Mouse (Mus musculus) hindbrain, embryonic 15.5 days (tissue): ENCODE measurements around the gene Ccdc38. TPM values are rescaled to one million over a fixed set of nuclear protein-coding genes. Genes with fewer than 3 reads are reported as not detected.

Experiments
- ATAC-seq: fragments of 200-750 bp; cut with Nextera tagmentation; 2 replicates; pipeline ENCODE4 v1.8.0; 2017; ENCODE audit warnings: low read depth, moderate number of reproducible peaks, moderate TSS enrichment; ENCODE audit not compliant: low FRiP score
- H3K27ac ChIP-seq: fragments of 300-500 bp; sonication (generic); replicated peaks from 2 replicates; pipeline ENCODE4 v1.5.1; 2015; ENCODE audit warnings: mild to moderate bottlenecking, inconsistent platforms
- H3K27me3 ChIP-seq: fragments of 300-500 bp; sonication (generic); 2 replicates; pipeline ENCODE4 v1.6.1; 2015; ENCODE audit warnings: control low read depth, inconsistent platforms
- H3K36me3 ChIP-seq: fragments of 300-500 bp; sonication (generic); 2 replicates; pipeline ENCODE4 v1.6.1; 2015; ENCODE audit warnings: control low read depth, inconsistent platforms
- H3K4me1 ChIP-seq: fragments of 300-500 bp; sonication (generic); replicated peaks from 2 replicates; pipeline ENCODE4 v1.6.1; 2015; ENCODE audit warnings: control low read depth, inconsistent platforms
- H3K4me2 ChIP-seq: fragments of 300-500 bp; sonication (generic); 2 replicates; pipeline ENCODE4 v1.6.1; 2015; ENCODE audit warnings: moderate library complexity, mild to moderate bottlenecking, inconsistent platforms
- H3K4me3 ChIP-seq: fragments of 300-500 bp; sonication (generic); 2 replicates; pipeline ENCODE4 v1.5.1; 2015; ENCODE audit warnings: mild to moderate bottlenecking, inconsistent platforms
- H3K9ac ChIP-seq: fragments of 300-500 bp; sonication (generic); 2 replicates; pipeline ENCODE4 v1.6.1; 2015; ENCODE audit warnings: inconsistent platforms
- H3K9me3 ChIP-seq: fragments of 300-500 bp; sonication (generic); 2 replicates; pipeline ENCODE4 v1.6.1; 2016; ENCODE audit warnings: control low read depth, inconsistent platforms
- WGBS: fragments of 180-500 bp; shearing (Covaris S2); methylation state at CpG from one replicate; pipeline ENCODE4 v1.1.7; 2015; 5-methylcytosine and 5-hydroxymethylcytosine counted together
- polyA plus RNA-seq: library from polyadenylated mRNA; unstranded; fragments of >200 nt; fragmentation: Nextera tagmentation; extraction: Ambion mirVana; gene quantifications from 2 replicates; pipeline ENCODE4 v1.2.1, GENCODE M21; 2015

Ccdc38 gene
- polyA plus RNA-seq, 1 experiment from 2014 or later = 0.39 TPM

DNA sequence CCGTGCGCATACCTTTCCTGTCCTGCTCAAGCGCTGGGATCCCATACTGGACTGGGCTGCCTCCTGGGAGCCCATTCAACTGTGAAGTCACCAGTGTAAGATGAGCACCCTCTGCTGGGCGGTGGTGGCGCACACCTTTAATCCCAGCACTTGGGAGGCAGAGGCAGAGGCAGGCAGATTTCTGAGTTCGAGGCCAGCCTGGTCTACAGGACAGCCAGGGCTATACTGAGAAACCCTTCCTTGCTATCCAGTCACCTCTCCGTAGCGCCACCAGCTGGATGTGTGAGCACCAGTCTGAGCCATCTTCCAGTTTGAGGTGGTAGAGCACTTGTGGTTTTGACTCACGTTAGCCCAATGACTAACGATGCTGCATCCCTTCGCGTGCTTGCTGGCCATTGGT, 52.0 kb downstream of the Ccdc38 start:
- Histone ChIP-seq H3K4me3 (no peak overlapping the region), H3K4me1 (peaks cover 18% of the 10 kb centered on the region), H3K9me3 (no peaks in the 10 kb centered on the region), H3K4me2 (no peak overlapping the region), H3K9ac (no peak overlapping the region), H3K27me3 (peaks cover 3% of the 10 kb centered on the region; the same call in 1 of the 2 replicates), H3K36me3 (no peaks in the 10 kb centered on the region), H3K27ac (no peak overlapping the region)
- WGBS = 58% methylated on average over 12 of the region's 12 CpGs
- no peak for ATAC-seq

DNA sequence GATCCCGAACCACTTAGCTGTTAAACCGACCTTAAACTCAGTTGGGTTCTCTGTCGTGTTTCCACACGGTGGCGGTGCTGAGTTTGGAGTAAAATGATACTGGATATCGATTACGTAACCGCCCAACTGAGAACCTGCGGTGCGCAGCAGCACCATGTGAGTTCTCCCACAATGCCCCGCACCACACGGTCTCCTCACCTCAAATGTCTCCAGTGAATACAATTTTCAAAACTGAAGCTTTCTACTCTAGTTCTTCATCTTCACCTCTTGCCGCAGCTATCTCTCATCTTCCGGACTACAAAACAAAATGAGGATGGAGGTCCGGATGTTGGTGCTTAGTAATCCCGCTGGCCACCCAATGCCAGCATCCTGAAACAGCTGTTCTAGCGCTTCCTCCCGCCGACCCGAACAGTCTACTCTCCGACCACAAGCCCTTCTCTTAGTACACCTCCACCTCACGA, 53.6 kb downstream of the Ccdc38 start:
- WGBS = 1% methylated on average over 22 of the region's 22 CpGs
- peak overlapping the region; percentile 80 for H3K4me2 ChIP-seq
- no peaks in the 10 kb centered on the region for H3K36me3 ChIP-seq
- ATAC-seq = peak; percentile 79
- peak overlapping the region; percentile 70 for H3K27ac ChIP-seq
- H3K4me3 ChIP-seq = peak overlapping the region; percentile 45
- H3K9me3 ChIP-seq = no peaks in the 10 kb centered on the region
- H3K27me3 ChIP-seq = peaks cover 3% of the 10 kb centered on the region; the same call in 1 of the 2 replicates
- peak overlapping the region; percentile 53 for H3K9ac ChIP-seq
- peaks cover 5% of the 10 kb centered on the region for H3K4me1 ChIP-seq

DNA sequence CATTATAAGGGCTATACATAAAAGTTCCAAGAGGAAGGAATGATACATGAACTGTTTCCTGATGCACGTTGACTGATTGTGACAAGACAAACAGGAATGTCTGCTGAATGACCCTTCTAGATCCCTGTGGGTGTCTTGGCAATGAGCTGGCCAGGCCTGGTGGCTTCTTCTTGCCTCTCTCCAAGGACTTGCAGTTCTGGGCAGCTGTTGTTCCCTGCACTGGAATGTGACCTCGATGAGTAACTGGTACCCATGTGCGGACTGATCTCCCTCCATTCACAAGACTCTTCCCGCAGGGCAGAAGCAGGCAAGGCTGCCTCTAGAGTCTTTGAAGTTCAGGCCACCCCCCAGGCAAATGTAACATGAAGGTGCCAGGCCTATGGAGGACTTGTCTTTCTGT, 55.4 kb downstream of the Ccdc38 start:
- WGBS = 75% methylated on average over 4 of the region's 4 CpGs
- H3K27me3 ChIP-seq = peaks cover 3% of the 10 kb centered on the region; the same call in 1 of the 2 replicates
- no peak for ATAC-seq

DNA sequence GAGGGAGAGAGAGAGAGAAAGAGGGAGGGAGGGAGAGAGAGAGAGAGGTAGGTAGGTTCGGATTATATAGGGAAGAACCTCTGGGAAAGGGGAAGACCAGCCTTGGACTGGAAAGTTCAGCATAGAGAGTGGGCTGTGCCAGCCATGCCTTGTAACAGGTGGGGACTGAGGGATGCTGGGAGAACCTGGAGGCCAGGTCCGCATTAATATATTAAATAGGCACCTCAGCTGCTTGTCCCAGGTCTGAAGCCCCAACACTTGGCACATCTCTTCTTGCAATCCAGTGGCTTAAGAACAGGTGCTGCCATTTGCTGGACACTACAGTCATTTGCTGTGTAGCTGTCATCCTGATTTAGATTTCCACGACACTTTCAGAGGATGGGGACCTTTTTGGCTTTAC, 56.2 kb downstream of the Ccdc38 start:
- Histone ChIP-seq H3K4me2 (no peak overlapping the region), H3K27me3 (peaks cover 3% of the 10 kb centered on the region; the same call in 1 of the 2 replicates), H3K27ac (no peak overlapping the region), H3K4me3 (no peak overlapping the region), H3K9ac (no peak overlapping the region), H3K9me3 (no peaks in the 10 kb centered on the region), H3K36me3 (no peaks in the 10 kb centered on the region), H3K4me1 (no peaks in the 10 kb centered on the region)
- 80% methylated on average over 3 of the region's 3 CpGs for WGBS
- ATAC-seq = no peak

More for the DNA sequence above, 55.4 kb downstream of the Ccdc38 start:
- no peak overlapping the region for H3K27ac ChIP-seq
- no peak overlapping the region for H3K4me3 ChIP-seq
- H3K9me3 ChIP-seq = no peaks in the 10 kb centered on the region
- no peak overlapping the region for H3K9ac ChIP-seq
- no peak overlapping the region for H3K4me2 ChIP-seq
- no peaks in the 10 kb centered on the region for H3K4me1 ChIP-seq
- no peaks in the 10 kb centered on the region for H3K36me3 ChIP-seq

DNA sequence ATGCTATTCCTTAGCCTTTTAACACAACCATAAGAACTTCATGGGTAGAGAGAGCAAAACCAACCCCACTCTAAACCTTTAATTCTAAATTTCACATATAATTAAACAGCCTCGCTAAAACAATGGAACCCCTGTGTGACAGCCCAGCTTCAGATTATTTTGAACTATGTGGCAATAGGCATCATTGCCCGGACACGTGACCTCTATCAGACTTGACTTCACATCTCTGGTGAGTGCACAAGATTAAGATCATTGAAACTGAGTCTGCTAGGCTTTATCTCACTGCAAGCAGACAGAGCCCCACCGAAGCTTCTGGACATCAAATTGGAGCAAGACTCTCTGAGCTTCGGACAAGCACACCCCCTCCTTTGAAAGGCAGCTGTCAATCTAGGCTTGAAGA, 61.9 kb downstream of the Ccdc38 start:
- H3K9ac ChIP-seq = no peak overlapping the region
- 73% methylated on average over 5 of the region's 5 CpGs for WGBS
- no peak overlapping the region for H3K4me2 ChIP-seq
- ATAC-seq = no peak
- H3K4me1 ChIP-seq = no peaks in the 10 kb centered on the region
- H3K36me3 ChIP-seq = no peaks in the 10 kb centered on the region
- no peak overlapping the region for H3K27ac ChIP-seq
- H3K4me3 ChIP-seq = no peak overlapping the region
- H3K27me3 ChIP-seq = no peaks in the 10 kb centered on the region
- H3K9me3 ChIP-seq = no peaks in the 10 kb centered on the region

DNA sequence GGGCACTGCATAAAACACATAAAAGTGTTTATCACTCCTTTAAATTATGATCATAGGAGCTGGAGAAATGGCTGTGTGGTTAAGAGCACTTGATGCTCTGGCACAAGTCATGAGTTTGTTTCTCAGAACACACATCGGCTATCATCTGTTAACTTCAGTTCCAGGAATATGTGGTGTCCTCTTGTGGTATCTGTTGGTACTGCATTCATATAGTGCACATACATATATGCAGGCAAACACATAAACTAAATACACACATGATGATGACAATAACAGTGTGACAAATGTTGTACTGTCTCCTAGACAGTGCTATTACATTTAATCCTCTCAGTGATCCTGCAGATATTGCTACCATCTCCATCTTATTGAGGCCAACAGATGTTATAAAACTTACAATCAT, 62.8 kb downstream of the Ccdc38 start:
- Histone ChIP-seq H3K36me3 (no peaks in the 10 kb centered on the region), H3K4me1 (no peaks in the 10 kb centered on the region), H3K9me3 (no peaks in the 10 kb centered on the region), H3K4me2 (no peak overlapping the region), H3K9ac (no peak overlapping the region), H3K27me3 (no peaks in the 10 kb centered on the region), H3K4me3 (no peak overlapping the region), H3K27ac (no peak overlapping the region)
- WGBS = 98% methylated on average over 1 of the region's 1 CpGs
- ATAC-seq = no peak

DNA sequence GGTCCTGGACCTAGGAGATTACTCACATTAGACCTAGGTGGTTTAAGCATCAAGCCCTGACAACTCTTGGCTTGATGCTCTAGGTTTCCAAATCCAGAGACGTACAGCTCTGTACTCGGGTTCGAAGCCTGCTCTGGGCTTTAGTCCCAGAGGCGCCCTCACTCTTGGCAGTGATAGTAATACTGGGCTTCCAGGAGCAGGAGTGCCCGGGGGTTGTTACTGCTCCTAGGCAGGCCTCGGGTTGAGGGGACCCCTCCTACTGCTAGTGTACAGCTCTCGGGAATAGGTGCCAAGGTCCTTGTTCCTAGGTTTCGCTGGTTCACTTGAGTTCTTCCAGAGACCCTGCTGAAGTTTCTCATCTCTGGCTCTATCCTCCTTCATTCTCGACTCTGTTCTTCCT, 65.9 kb downstream of the Ccdc38 start:
- Histone ChIP-seq H3K9ac (no peak overlapping the region), H3K27me3 (no peaks in the 10 kb centered on the region), H3K4me3 (no peak overlapping the region), H3K4me2 (no peak overlapping the region), H3K27ac (no peak overlapping the region), H3K36me3 (no peaks in the 10 kb centered on the region), H3K4me1 (no peaks in the 10 kb centered on the region), H3K9me3 (no peaks in the 10 kb centered on the region)
- no peak for ATAC-seq
- 93% methylated on average over 9 of the region's 9 CpGs for WGBS

DNA sequence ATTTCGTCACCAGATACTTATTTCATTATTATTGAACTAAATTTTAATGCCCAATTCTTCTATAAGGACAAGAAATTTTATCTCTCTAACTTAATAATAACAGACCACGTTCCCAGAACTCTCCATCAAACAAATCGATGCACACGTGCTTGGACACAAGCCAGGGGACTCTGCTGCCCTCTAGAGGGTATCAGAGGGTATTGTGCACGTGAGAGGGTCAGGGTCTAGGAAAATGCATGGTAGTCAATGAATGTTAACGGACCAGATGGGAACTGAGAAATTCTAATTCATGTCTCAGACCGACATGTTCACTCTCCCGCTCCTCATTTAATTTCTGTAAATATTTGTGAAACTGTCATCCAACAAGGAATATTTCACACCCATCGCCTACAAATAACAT, 67.6 kb downstream of the Ccdc38 start:
- Histone ChIP-seq H3K9me3 (no peaks in the 10 kb centered on the region), H3K4me3 (no peak overlapping the region), H3K4me2 (no peak overlapping the region), H3K9ac (no peak overlapping the region), H3K27me3 (no peaks in the 10 kb centered on the region), H3K36me3 (no peaks in the 10 kb centered on the region), H3K27ac (no peak overlapping the region), H3K4me1 (0 out of 2 replicates have a peak, but pooled peaks cover 3% of the 10 kb centered on the region)
- WGBS = 52% methylated on average over 9 of the region's 9 CpGs
- no peak for ATAC-seq

DNA sequence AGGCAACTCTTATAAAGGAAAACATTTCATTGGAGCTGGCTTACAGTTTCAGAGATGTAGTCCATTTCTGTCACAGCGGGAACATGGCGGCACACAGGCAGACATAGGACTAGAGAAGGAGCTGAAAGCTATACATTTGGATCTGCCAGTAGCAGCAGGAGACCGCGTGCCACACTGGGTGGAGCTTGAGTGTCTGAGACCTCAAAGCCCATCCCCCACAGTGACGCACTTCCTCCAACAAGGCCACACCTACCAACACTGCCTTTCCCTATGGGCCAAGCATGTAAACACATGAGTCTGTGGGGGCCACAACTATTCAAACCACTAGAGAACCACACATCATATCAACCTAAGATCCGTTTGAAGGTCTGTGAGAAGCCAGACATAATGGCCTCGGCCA, 68.8 kb downstream of the Ccdc38 start:
- 92% methylated on average over 7 of the region's 7 CpGs for WGBS

DNA sequence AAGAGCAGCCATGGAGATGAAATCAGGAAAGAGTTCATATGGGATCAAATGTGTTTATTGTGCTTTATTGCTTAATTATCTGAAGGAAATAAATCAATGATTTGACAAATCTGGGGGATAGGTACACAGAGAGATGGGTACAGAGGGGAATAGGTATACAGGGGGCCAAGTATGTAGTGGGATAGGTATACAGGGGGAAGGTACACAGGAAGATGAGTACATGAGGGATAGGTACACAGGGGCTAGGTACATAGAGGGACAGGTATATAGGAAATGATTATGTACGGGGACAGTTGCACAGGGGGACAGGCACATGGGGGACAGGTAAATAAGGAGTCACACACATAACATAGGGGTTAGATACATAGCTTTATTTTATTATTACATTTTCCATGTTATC, 70.5 kb downstream of the Ccdc38 start:
- 97% methylated on average over 1 of the region's 1 CpGs for WGBS
- ATAC-seq = no peak

More for the DNA sequence above, 68.8 kb downstream of the Ccdc38 start:
- ATAC-seq = no peak
- Histone ChIP-seq H3K4me1 (0 out of 2 replicates have a peak, but pooled peaks cover 3% of the 10 kb centered on the region), H3K27me3 (no peaks in the 10 kb centered on the region), H3K36me3 (no peaks in the 10 kb centered on the region), H3K9me3 (no peaks in the 10 kb centered on the region), H3K4me2 (no peak overlapping the region), H3K4me3 (no peak overlapping the region), H3K27ac (no peak overlapping the region), H3K9ac (no peak overlapping the region)

DNA sequence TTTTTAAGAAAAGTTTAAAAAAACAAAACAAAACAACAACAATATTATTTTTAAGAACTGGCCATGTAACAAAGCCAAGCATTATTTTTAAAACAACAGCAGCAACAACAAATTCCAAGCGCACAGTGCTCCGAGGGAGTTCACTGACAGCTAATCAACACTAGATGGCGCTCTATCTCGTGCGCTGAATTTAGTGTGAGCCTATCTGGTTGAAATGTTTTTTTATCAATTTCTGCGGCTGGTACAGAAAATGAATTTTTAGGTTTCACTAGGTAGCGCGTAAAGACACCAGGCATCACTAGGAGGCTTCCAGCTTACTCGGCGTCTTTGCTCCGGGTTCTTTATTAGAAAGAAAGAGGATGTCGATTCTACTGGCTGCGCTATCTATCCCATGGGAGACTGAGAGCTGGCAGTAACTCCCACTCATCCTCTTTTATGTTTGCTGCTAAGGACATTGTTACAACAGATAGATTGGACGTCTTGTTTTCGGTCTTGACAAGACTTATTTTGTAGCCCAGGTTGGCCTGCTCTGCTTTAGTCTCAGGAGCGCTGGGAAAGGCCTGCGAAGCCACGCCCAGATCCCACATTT, 71.1 kb downstream of the Ccdc38 start:
- H3K36me3 ChIP-seq = no peaks in the 10 kb centered on the region
- 38% methylated on average over 18 of the region's 18 CpGs for WGBS
- 0 out of 2 replicates have a peak, but pooled peaks cover 3% of the 10 kb centered on the region for H3K4me1 ChIP-seq
- no peak overlapping the region for H3K9ac ChIP-seq
- no peak for ATAC-seq
- peak overlapping the region; percentile 51 for H3K4me2 ChIP-seq
- no peaks in the 10 kb centered on the region for H3K9me3 ChIP-seq
- H3K4me3 ChIP-seq = no peak overlapping the region; the same call in 1 of the 2 replicates
- H3K27ac ChIP-seq = peak overlapping the region; percentile 49; the same call in 1 of the 2 replicates
- H3K27me3 ChIP-seq = no peaks in the 10 kb centered on the region

More for the DNA sequence above, 70.5 kb downstream of the Ccdc38 start:
- Histone ChIP-seq H3K4me1 (0 out of 2 replicates have a peak, but pooled peaks cover 3% of the 10 kb centered on the region), H3K9ac (no peak overlapping the region), H3K27ac (no peak overlapping the region), H3K36me3 (no peaks in the 10 kb centered on the region), H3K9me3 (no peaks in the 10 kb centered on the region), H3K4me2 (no peak overlapping the region), H3K4me3 (no peak overlapping the region), H3K27me3 (no peaks in the 10 kb centered on the region)

DNA sequence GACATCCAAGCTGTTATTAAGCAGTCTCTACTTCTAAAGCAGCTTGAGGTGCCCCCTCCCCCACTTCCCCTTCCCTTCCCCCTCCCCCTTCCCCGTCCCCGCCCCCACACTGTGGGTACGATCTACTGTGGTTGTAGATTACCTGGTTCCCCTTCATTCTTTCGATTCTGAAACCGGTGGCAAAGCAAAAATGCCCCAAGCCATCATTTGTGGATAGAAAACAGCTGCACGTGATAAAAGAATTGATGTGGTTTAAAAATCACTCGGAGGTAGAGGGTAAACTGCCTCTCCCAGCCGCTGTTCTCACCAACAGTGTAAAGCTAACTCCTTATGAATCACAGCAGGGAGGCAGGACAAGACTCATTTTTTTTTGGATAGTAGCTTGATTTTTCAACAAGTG, 74.4 kb downstream of the Ccdc38 start:
- Histone ChIP-seq H3K4me3 (no peak overlapping the region), H3K4me2 (no peak overlapping the region), H3K4me1 (0 out of 2 replicates have a peak, but pooled peaks cover 3% of the 10 kb centered on the region), H3K36me3 (no peaks in the 10 kb centered on the region), H3K27ac (no peak overlapping the region), H3K9ac (no peak overlapping the region), H3K9me3 (no peaks in the 10 kb centered on the region), H3K27me3 (no peaks in the 10 kb centered on the region)
- WGBS = 76% methylated on average over 8 of the region's 8 CpGs
- no peak for ATAC-seq
